Mouse (Mus musculus): ENCODE data around the gene Tcp10c. TPM values are rescaled to one million over a fixed set of nuclear protein-coding genes. Genes with fewer than 3 reads are reported as not detected.
"Not testable (repeated sequence)": the region's sequence is repeated elsewhere in the genome, so short reads cannot be mapped to it uniquely, and the experiment has no call there.

Gene Tcp10c
- polyA plus RNA-seq, 1 experiment from 2014 or later = not detected

DNA sequence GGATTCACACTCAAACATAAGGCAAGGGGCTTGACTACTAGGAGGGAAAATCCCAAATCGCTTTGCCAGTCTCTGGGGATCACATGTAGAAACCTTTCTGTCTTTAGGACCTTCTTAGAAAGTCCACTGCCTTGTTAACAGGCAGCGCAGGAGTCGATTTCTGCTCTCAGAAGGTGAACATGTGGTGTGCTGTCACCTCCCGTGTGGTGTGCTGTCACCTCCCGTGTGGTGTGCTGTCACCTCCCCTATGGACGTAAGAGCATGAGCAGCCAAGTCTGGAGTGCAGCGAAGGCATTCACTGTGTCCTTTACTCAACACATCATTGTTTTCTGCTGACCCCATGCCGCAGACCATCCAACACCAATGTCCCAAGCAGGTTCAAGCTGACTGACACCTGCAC, 1.1 kb upstream of the Tcp10c start:
- not testable (repeated sequence) for H3K4me1 ChIP-seq; H3K27ac ChIP-seq (replicated peaks); H3K36me3 ChIP-seq (replicated peaks); H3K27me3 ChIP-seq (replicated peaks; ENCODE audit: low read depth, poor library complexity, severe bottlenecking); H3K4me3 ChIP-seq
- H3K9me3 ChIP-seq = peaks cover 43% of the 10 kb centered on the region
- 88% methylated on average over 8 of the region's 8 CpGs for WGBS
- peak; percentile 5 for DNase-seq (ENCODE audit: low spot score)

DNA sequence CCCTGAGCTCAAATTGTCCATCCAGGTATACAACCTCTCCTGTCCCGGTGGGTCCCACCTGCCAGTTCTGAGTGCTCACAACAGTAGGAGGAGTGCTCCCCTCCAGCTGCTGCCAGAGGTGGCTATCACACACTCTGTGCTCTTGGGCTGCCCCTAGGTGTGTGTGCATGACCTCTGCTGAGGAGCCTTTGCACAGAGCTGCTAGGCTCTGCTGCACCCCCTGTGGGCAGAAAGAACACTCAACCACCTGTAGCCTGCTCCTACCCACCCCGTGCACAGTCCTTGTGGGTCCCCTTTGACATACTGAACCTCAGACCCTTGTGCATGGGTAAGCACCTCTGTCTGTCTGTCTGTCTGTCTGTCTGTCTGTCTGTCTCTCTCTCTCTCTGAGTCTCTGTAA, 8.1 kb downstream of the Tcp10c start:
- peak; percentile 3 for DNase-seq (ENCODE audit: low spot score)

DNA sequence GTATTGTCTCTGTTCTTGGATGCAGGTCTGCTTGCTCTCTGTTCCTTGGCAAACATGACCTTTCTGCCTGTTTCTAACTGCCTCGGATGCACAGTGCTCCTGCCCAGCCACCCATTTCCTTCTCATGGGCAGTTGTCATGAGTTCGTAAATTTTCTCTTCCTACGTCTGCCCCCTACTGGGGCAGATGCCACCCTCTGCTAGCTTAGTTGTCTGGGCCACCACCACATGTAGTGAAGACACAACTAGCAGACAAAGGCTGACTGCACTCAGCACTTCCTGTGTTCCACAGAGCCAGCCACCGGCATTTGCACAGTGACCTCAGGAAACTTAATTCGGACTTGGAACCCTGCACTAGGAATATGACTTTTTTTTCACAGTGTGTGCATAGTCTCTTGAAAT, 9.4 kb downstream of the Tcp10c start:
- H3K9me3 ChIP-seq = peaks cover 37% of the 10 kb centered on the region
- H3K4me1 ChIP-seq; H3K36me3 ChIP-seq (replicated peaks); DNase-seq (ENCODE audit: low spot score); H3K27me3 ChIP-seq (replicated peaks; ENCODE audit: low read depth, poor library complexity, severe bottlenecking); H3K4me3 ChIP-seq; H3K27ac ChIP-seq (replicated peaks): not testable (repeated sequence)
- WGBS = 94% methylated on average over 4 of the region's 5 CpGs

More for the DNA sequence above, 8.1 kb downstream of the Tcp10c start:
- peaks cover 36% of the 10 kb centered on the region for H3K9me3 ChIP-seq
- H3K4me1 ChIP-seq; H3K27ac ChIP-seq (replicated peaks); H3K36me3 ChIP-seq (replicated peaks); H3K27me3 ChIP-seq (replicated peaks; ENCODE audit: low read depth, poor library complexity, severe bottlenecking); H3K4me3 ChIP-seq: not testable (repeated sequence)
- 82% methylated on average over 2 of the region's 2 CpGs for WGBS

DNA sequence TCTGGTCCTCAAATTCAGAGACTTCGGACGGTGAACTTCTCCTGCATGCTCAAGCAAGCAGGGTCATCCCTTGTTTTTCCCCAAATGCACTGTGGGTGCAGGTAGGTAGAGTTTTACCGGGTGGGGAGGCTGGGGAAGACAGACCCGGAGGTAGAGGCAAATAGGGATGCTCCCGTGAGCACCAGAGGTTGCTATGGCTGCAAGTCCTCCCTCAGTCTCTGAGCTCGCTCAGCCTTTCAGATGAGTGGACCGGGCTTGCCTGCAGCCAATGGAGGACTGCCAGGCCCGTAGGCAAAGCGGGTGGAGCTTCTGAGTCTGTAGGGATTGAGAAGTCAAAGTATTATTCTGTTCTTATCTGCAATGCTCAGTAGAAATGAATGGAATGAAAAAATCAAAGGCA, 9.8 kb downstream of the Tcp10c start:
- H3K27me3 ChIP-seq (replicated peaks; ENCODE audit: low read depth, poor library complexity, severe bottlenecking); H3K27ac ChIP-seq (replicated peaks); H3K4me3 ChIP-seq; H3K4me1 ChIP-seq; H3K36me3 ChIP-seq (replicated peaks): not testable (repeated sequence)
- H3K9me3 ChIP-seq = peaks cover 39% of the 10 kb centered on the region
- WGBS = 89% methylated on average over 9 of the region's 9 CpGs
- peak; percentile 4 for DNase-seq (ENCODE audit: low spot score)

DNA sequence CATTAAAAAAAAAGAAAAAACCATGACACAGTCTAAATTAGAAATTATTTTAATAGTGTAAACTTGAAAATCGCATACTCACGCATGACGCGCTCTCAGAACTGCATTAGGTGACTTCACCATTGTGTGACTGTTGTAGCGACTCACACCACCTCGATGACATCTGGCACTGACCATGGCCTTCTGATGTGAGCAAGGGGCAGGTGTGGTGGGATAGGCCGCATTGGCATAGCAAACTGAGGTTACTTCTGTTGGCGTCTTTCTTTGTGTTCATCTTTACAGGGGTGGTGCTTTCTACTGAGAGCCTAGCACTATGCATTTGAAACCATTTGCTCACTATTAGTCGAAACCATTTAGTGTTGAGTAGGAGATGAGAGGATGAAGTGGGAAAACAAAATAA, 12.8 kb downstream of the Tcp10c start:
- H3K36me3 ChIP-seq (replicated peaks); H3K4me3 ChIP-seq; H3K27ac ChIP-seq (replicated peaks); H3K27me3 ChIP-seq (replicated peaks; ENCODE audit: low read depth, poor library complexity, severe bottlenecking); H3K4me1 ChIP-seq: not testable (repeated sequence)
- DNase-seq (ENCODE audit: low spot score) = peak; percentile 1
- 94% methylated on average over 9 of the region's 9 CpGs for WGBS
- H3K9me3 ChIP-seq = peaks cover 43% of the 10 kb centered on the region

DNA sequence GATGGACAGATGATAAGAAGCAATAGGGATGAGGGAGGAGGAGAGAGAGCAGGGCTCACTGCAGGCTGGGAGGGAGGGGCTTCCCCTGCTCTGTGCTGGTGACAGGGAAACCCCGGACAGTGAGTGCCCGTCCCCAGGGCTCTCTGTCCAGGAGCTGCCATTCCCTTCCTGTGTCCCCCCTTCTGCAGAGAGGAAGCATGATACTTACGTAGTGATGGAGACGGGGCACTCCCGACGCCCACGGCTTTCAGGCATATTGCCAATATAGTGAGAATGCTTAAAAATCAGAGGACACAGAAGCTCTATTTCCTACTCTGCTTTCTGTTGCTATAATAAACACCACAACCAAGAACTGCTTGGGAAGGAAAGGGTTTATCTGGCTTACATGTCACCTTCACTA, 14.3 kb downstream of the Tcp10c start:
- not testable (repeated sequence) for H3K27me3 ChIP-seq (replicated peaks; ENCODE audit: low read depth, poor library complexity, severe bottlenecking); H3K27ac ChIP-seq (replicated peaks); H3K4me3 ChIP-seq; H3K36me3 ChIP-seq (replicated peaks); H3K4me1 ChIP-seq
- peaks cover 40% of the 10 kb centered on the region for H3K9me3 ChIP-seq
- WGBS = 91% methylated on average over 7 of the region's 7 CpGs
- DNase-seq (ENCODE audit: low spot score) = peak; percentile 2

DNA sequence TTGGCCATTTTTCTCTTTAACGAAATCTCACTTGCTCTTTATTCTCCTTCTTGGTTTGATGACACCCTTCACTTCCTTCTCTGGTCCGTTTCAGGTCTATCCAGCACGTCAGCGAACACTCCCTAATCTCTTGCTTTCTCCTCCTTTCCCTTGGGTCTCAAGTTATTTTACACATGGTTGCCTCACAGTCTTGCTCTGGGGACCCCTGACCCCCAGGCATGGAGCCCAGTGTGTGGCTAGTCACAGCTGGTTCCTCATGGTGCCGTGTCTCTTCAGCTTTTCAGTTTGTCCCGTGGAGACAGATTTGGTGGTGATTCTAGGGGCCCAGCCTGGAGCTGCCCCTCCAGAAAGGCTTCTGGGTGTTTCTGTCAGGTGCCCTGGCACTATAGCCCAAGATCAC, 16.4 kb downstream of the Tcp10c start:
- H3K4me1 ChIP-seq; H3K36me3 ChIP-seq (replicated peaks); H3K27me3 ChIP-seq (replicated peaks; ENCODE audit: low read depth, poor library complexity, severe bottlenecking); DNase-seq (ENCODE audit: low spot score); H3K27ac ChIP-seq (replicated peaks); H3K4me3 ChIP-seq: not testable (repeated sequence)
- 75% methylated on average over 6 of the region's 6 CpGs for WGBS
- H3K9me3 ChIP-seq = peaks cover 30% of the 10 kb centered on the region

DNA sequence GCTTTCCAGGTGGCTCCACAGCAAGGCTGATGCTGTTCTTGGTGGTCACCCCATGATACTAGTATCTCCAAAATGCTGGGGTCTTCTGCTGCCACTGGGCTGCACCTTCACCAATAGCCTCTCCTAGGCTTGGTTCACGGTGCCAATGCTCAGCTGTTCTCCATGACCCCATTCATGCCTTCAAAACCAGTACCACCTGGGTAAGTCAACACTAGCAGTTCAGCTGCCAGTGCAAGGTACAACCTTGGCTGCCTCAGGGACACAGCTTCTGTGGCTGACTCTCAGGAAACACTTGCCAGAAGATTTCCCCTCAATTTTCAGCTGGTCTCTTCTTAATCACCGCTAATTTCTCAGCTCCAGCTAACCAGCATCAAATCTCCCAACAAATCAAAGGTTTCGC, 24.0 kb downstream of the Tcp10c start:
- not testable (repeated sequence) for H3K4me1 ChIP-seq; DNase-seq (ENCODE audit: low spot score); H3K27ac ChIP-seq (replicated peaks); H3K36me3 ChIP-seq (replicated peaks); H3K27me3 ChIP-seq (replicated peaks; ENCODE audit: low read depth, poor library complexity, severe bottlenecking); H3K4me3 ChIP-seq
- H3K9me3 ChIP-seq = peaks cover 24% of the 10 kb centered on the region
- WGBS = 82% methylated on average over 3 of the region's 3 CpGs

DNA sequence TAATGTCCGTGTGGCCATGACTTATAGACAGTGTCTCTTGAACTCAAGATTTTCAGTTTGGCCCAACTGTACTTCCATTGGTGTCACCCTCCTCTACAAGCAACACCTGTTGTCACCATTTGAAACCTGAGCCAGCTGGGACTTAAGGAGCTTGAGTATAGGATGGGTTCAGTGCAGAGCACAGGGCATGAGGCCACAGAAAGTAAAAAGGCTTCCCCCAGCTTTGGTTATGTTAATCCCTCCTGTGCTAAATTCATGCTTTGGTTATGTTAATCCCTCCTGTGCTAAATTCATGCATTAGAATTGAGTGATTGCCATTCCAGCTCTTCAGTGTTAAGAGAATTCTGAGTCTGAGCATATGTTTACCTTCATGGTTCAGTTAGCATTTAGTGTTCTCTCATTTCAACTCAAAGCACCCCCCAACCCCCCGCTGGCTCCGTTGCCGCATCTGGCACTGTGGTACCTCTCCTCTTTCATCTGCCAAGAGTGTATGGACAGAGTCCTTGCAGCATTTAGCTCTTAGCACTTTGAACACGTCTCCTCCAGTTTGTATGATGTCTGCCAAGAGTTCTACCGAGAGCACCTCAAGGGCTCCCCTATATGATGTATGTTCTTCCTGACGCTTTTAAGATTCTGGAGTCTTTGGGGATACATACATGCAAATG, 25.7 kb downstream of the Tcp10c start:
- WGBS = 76% methylated on average over 7 of the region's 7 CpGs
- not testable (repeated sequence) for H3K4me1 ChIP-seq; DNase-seq (ENCODE audit: low spot score); H3K27ac ChIP-seq (replicated peaks); H3K27me3 ChIP-seq (replicated peaks; ENCODE audit: low read depth, poor library complexity, severe bottlenecking); H3K4me3 ChIP-seq; H3K36me3 ChIP-seq (replicated peaks)
- peaks cover 26% of the 10 kb centered on the region for H3K9me3 ChIP-seq

DNA sequence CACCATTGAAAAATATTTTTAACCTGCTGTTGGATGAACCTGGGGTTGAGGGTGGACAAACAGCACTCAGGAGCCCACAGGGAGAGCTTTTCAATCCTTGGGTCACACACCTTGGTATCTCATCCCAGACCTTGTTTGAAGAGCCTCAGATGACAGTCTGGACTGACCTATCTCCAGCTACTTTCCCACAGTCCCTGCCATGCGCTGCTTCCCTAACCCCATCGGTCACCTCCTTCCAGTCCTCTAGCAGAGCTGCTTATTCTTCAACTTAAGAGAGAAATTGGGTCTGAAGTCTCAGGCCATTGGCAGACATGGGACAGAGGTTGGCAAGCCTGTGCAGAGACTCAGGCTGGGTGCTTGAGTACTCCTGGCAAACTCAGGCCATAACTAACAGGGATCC, 26.9 kb downstream of the Tcp10c start:
- WGBS = 92% methylated on average over 2 of the region's 2 CpGs
- not testable (repeated sequence) for DNase-seq (ENCODE audit: low spot score)

DNA sequence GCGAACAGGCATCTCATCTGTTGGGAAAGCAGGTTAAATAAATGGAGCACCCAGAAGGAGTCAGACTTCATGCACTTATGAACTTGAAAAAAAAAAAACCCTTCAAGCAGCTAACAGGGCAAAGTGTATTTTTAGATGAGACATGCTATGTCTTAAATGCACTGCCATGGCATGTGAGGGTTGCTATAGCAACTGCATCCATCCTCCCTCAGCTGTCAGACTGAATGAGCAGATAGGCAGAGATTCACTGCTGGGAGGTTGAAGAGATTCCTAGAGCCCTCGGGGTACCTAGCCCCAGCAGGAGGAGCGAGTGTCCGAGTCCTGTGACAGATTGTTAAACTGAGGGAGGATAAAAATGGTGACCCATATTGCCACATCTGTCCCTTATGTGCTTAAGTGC, 36.6 kb downstream of the Tcp10c start:
- not testable (repeated sequence) for H3K36me3 ChIP-seq (replicated peaks); H3K27me3 ChIP-seq (replicated peaks; ENCODE audit: low read depth, poor library complexity, severe bottlenecking); DNase-seq (ENCODE audit: low spot score); H3K27ac ChIP-seq (replicated peaks); H3K4me3 ChIP-seq; H3K4me1 ChIP-seq
- H3K9me3 ChIP-seq = peaks cover 30% of the 10 kb centered on the region
- 85% methylated on average over 1 of the region's 4 CpGs for WGBS

More for the DNA sequence above, 26.9 kb downstream of the Tcp10c start:
- H3K36me3 ChIP-seq (replicated peaks); H3K4me1 ChIP-seq; H3K4me3 ChIP-seq; H3K27me3 ChIP-seq (replicated peaks; ENCODE audit: low read depth, poor library complexity, severe bottlenecking); H3K27ac ChIP-seq (replicated peaks): not testable (repeated sequence)
- peaks cover 28% of the 10 kb centered on the region for H3K9me3 ChIP-seq

DNA sequence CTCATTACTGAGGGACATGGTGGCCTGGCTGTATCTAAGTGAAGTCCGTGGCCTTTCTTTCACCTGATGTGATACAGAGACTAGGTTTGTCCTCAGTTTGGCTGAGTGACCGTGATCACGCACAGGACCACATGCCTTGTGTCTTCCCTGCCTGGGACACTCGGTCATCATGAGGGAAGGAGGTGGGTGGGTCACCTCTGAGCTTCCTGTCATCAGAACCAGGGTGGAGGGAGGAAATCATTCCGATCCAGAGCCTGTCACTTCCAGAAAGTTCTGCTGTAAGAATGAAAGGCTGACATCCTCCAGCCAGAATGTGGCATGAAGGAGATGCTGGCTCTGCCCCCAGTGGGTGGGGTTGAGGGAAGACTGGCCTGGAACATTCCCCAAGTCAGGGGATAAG, 45.6 kb downstream of the Tcp10c start:
- WGBS = 89% methylated on average over 4 of the region's 5 CpGs
- H3K4me3 ChIP-seq; H3K36me3 ChIP-seq (replicated peaks); DNase-seq (ENCODE audit: low spot score); H3K4me1 ChIP-seq; H3K27ac ChIP-seq (replicated peaks); H3K27me3 ChIP-seq (replicated peaks; ENCODE audit: low read depth, poor library complexity, severe bottlenecking): not testable (repeated sequence)
- peaks cover 39% of the 10 kb centered on the region for H3K9me3 ChIP-seq

DNA sequence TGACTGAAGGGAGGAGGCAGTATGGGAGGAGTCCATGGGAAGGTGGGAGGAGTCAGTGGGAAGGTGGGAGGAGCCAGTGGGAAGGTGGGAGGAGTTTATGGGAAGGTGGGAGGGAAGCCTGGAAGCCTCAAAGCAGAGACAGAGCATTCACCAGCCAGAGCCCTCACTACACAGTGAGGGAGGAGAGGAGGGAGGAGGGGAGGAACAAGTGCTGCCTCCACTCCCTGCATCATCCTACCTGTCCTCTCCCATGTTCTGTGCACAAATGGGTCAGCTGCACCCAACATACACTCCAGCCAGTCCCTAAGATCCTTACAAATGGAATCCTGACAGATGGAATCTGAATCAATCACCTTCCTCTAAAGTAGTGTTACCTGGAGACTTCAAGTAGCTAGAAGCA, 47.7 kb downstream of the Tcp10c start:
- not testable (repeated sequence) for H3K4me3 ChIP-seq; DNase-seq (ENCODE audit: low spot score); H3K27ac ChIP-seq (replicated peaks); H3K4me1 ChIP-seq; H3K36me3 ChIP-seq (replicated peaks); H3K27me3 ChIP-seq (replicated peaks; ENCODE audit: low read depth, poor library complexity, severe bottlenecking)
- peaks cover 39% of the 10 kb centered on the region for H3K9me3 ChIP-seq
